Mouse (Mus musculus) limb, embryonic 12.5 days (tissue): ENCODE results near the gene Napb. TPM values are rescaled to one million over a fixed set of nuclear protein-coding genes. Genes with fewer than 3 reads are reported as not detected.

Experiments
- ATAC-seq: fragments of 200-750 bp; cut with Nextera tagmentation; 2 replicates; pipeline ENCODE4 v1.8.0; 2017; ENCODE audit warnings: low read depth, moderate TSS enrichment; ENCODE audit not compliant: insufficient number of reproducible peaks, insufficient read depth, low FRiP score, low TSS enrichment
- H3K27ac ChIP-seq: fragments of 300-500 bp; sonication (generic); 2 replicates; pipeline ENCODE4 v1.5.1; 2016; ENCODE audit warnings: mild to moderate bottlenecking, moderate library complexity
- H3K27me3 ChIP-seq: fragments of 300-500 bp; sonication (generic); 2 replicates; pipeline ENCODE4 v1.6.1; 2016; ENCODE audit warnings: mild to moderate bottlenecking, moderate library complexity
- H3K36me3 ChIP-seq: fragments of 300-500 bp; sonication (generic); 2 replicates; pipeline ENCODE4 v1.6.1; 2016; ENCODE audit warnings: mild to moderate bottlenecking, moderate library complexity
- H3K4me1 ChIP-seq: fragments of 300-500 bp; sonication (generic); replicated peaks from 2 replicates; pipeline ENCODE4 v1.6.1; 2016
- H3K4me2 ChIP-seq: fragments of 300-500 bp; sonication (generic); 2 replicates; pipeline ENCODE4 v1.6.1; 2016; ENCODE audit warnings: mild to moderate bottlenecking, moderate library complexity
- H3K4me3 ChIP-seq: fragments of 300-500 bp; sonication (generic); replicated peaks from 2 replicates; pipeline ENCODE4 v1.5.1; 2016; ENCODE audit warnings: mild to moderate bottlenecking
- H3K9ac ChIP-seq: fragments of 300-500 bp; sonication (generic); replicated peaks from 2 replicates; pipeline ENCODE4 v1.6.1; 2016; ENCODE audit warnings: mild to moderate bottlenecking, moderate library complexity
- H3K9me3 ChIP-seq: fragments of 300-500 bp; sonication (generic); 2 replicates; pipeline ENCODE4 v1.6.1; 2016; ENCODE audit warnings: mild to moderate bottlenecking, moderate library complexity
- WGBS: fragments of 180-500 bp; shearing (Covaris S2); methylation state at CpG from one replicate; pipeline ENCODE4 v1.1.7; 2016; 5-methylcytosine and 5-hydroxymethylcytosine counted together
- polyA plus RNA-seq: library from polyadenylated mRNA; unstranded; fragments of >200 nt; fragmentation: Nextera tagmentation; extraction: Ambion mirVana; gene quantifications from 2 replicates; pipeline ENCODE4 v1.2.1, GENCODE M21; 2016

Napb gene
- polyA plus RNA-seq, 1 experiment from 2014 or later = 4.7 TPM

- 63% methylated on average over 3 of the region's 3 CpGs for WGBS
- Histone ChIP-seq H3K4me1 (no peaks in the 10 kb centered on the region), H3K9me3 (no peaks in the 10 kb centered on the region; the same call in 1 of the 2 replicates), H3K27ac (no peak overlapping the region), H3K9ac (no peak overlapping the region), H3K36me3 (no peaks in the 10 kb centered on the region), H3K4me3 (no peak overlapping the region), H3K4me2 (no peak overlapping the region), H3K27me3 (no peaks in the 10 kb centered on the region)
- ATAC-seq = no peak
These were observed 81.5 kb downstream of the Napb start for GRCm38 (mm10) chr2:148650587-148651357.

- Histone ChIP-seq H3K4me1 (no peaks in the 10 kb centered on the region), H3K4me2 (no peak overlapping the region), H3K36me3 (no peaks in the 10 kb centered on the region), H3K9me3 (no peaks in the 10 kb centered on the region), H3K27ac (no peak overlapping the region), H3K9ac (no peak overlapping the region), H3K4me3 (no peak overlapping the region), H3K27me3 (no peaks in the 10 kb centered on the region)
- 86% methylated on average over 6 of the region's 6 CpGs for WGBS
- no peak for ATAC-seq
These were observed 87.8 kb downstream of the Napb start for GRCm38 (mm10) chr2:148644421-148645000.

Other genes starting within 250 kb of the Napb start
- gene Nxt1, start 59.9 kb downstream of the Napb start, polyA plus RNA-seq = 111 and 117 TPM in 2 replicates
- 25.5 and 26.8 TPM in 2 replicates for gene Gzf1, start 51.4 kb downstream of the Napb start, polyA plus RNA-seq
- not detected in 2 replicates for gene Cstl1, start 17.9 kb upstream of the Napb start, polyA plus RNA-seq
- gene Cst11, start 39.0 kb upstream of the Napb start, polyA plus RNA-seq = not detected in 2 replicates
- gene 8030411F24Rik, start 49.5 kb upstream of the Napb start, polyA plus RNA-seq = not detected in 2 replicates
- gene Cst12, start 56.9 kb upstream of the Napb start, polyA plus RNA-seq = not detected in 2 replicates
- gene Cst8, start 66.3 kb upstream of the Napb start, polyA plus RNA-seq = not detected in 2 replicates
- not detected in 2 replicates for gene Cst13, start 87.6 kb upstream of the Napb start, polyA plus RNA-seq
- gene Cst9, start 102.7 kb upstream of the Napb start, polyA plus RNA-seq = not detected in 2 replicates
- not detected in 2 replicates for gene 9230104L09Rik, start 132.6 kb upstream of the Napb start, polyA plus RNA-seq
- 287 and 288 TPM in 2 replicates for gene Cst3, start 143.2 kb upstream of the Napb start, polyA plus RNA-seq